Mouse (Mus musculus): ENCODE measurements at regions not wholly inside any gene's neighbourhood (a gene's known extent, or its start where the extent isn't known, plus 50 kb on each side); places are given as distances from the start of the nearest gene placed in this dataset.

DNA sequence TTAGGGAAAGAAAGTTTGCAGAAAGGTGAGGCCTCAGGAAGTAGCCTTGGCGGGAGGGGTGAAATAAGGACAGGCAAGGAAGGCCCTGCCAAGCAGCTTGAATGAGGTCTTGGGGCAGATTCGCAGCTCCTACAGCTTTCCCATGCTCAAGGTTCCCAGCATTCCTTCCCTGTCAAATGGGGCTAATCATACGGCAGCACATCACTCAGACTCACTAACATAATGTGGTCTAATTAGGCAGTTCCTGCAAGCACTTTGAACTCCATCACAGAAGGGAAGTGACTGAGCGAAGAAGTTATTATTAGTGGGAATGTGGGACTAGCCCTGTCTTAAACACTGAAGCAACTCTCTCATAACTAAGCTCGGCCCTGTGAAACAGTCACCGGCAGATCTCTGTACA lies 87.1 kb upstream of the Gm10260 start:
- DNase-seq (ENCODE audit: inconsistent age in 2 of 2, low spot score in 1 of 2), result no peak

GRCm38 (mm10) chr13:97845148-97845547 lies 84.7 kb upstream of the Gm10260 start:
- no peak for DNase-seq (ENCODE audit: inconsistent age in 2 of 2, low spot score in 1 of 2)

DNA sequence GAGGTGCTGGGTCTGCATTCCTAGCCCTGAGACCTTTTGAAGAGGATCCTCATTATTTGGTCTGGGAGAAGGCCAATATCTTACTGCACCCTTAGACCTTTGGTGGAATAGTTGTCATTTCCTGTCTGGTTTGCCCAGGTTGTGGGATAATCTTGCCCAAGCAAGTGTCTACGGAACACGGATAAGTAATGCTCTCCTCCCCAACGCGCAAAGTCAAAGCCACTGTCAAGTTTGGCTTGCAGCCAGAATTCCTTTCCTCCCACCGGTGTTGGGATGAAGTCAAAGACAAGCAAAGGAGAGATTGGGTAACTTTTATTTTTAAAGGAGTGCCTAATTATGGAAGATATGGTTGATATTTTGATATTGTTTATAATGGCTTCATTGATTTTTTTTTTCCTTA lies 82.4 kb upstream of the Gm10260 start:
- DNase-seq (ENCODE audit: inconsistent age in 2 of 2, low spot score in 1 of 2), result no peak

DNA sequence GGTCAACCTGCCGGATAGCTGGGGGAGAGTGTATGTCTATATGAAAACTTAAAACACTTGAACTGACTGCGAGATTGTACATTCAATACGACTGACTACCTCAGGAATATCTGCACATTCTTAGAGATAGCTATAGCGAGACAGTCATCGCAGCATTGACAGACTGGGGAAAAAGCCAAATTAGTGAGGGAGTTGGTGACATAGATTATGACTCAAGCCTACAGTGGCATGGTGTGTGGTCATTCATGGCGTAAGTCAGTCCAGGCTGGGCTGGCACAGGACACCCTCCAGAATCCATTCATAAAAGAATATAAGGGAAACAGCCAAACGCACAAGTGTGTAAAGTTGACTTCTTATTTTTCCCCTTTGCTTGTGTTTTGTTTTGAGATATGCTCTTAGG lies 81.1 kb upstream of the Gm10260 start:
- DNase-seq (ENCODE audit: inconsistent age in 2 of 2, low spot score in 1 of 2), result peak in 1 of 2 experiments; percentile 55

DNA sequence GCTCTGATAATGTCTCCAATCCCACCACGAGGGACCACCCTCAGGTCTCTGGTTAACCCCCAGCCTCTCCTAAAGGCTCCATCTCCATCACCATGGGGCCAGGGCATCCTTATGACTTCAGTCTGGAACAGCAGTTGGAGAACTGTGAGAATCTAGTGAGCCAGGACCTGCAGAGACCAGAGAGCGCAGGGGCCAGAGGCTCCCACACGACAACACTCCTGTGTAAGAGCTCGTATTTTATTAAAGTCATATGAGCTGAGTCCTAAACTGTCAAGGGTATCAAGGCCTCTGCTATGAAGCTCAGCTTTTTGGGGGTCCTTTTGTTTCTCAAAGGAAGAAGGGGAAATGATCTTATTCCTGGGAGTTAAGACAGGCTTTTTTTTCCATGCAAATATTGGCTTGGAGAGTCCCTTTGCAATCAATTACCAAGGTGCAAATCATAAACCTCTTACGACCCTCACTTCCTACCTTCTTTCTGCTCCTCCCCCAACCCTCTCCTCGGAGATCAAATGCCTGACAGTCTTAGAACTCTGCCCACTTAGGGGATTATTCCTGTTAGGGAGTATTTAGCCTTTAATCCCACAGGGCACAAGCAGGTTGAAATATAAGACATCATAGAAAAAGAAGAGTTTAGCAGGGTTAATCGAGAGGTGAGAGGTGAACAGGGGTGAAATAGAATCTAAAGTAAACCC lies 79.3 kb upstream of the Gm10260 start:
- DNase-seq (ENCODE audit: inconsistent age in 2 of 2, low spot score in 1 of 2), result no peak

- DNase-seq (ENCODE audit: inconsistent age in 2 of 2, low spot score in 1 of 2), result peak; percentile 33 to 71
Observed at GRCm38 (mm10) chr13:97837443-97838000, 77.1 kb upstream of the Gm10260 start.

- no peak for DNase-seq (ENCODE audit: inconsistent age in 2 of 2, low spot score in 1 of 2)
Observed at GRCm38 (mm10) chr13:97832448-97832847, 72.0 kb upstream of the Gm10260 start.

DNA sequence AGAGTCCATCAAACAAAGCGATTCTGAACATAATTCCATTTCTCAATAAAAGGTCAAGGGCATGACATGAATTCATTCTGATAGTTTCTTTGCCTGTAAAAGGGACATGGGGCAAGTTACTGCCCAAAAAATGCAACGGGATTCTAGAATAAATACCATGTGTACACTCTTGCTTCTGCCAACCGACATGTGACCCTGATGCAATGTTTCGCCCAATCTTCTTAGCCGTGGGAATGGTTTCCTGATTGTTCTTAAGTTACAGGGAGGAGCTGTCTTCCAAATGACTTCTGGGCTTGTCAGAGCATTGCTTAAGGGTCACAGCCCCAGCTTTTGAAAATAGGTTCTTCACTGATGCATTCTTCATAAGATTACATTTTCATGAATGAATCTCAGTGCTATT lies 71.4 kb upstream of the Gm10260 start:
- DNase-seq (ENCODE audit: inconsistent age in 2 of 2, low spot score in 1 of 2), result no peak

DNA sequence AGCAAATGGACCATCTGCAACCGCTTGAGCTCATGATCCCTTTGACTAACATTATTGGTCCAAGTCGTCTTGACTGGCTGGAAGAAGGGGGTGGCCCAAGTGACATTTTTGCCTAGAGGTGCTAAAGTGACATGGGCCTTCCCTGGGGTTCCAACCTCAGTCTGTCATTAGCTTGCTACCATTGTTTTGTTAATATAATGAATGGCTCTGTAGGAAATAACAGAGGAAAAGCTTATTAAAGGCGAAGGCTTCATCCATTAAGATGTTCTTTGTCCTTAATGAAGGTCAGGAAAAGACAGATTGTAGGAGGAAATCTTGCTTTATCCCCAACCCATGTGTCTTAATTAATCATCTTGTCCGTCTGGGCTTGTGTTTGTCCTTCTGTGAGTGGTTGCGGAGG lies 69.1 kb upstream of the Gm10260 start:
- DNase-seq (ENCODE audit: inconsistent age in 2 of 2, low spot score in 1 of 2), result no peak

- peak in 1 of 2 experiments; percentile 36 for DNase-seq (ENCODE audit: inconsistent age in 2 of 2, low spot score in 1 of 2)
Observed at GRCm38 (mm10) chr13:97825801-97826576, 65.6 kb upstream of the Gm10260 start.

GRCm38 (mm10) chr13:97825361-97825760 lies 64.9 kb upstream of the Gm10260 start:
- DNase-seq (ENCODE audit: inconsistent age in 2 of 2, low spot score in 1 of 2), result peak in 1 of 2 experiments; percentile 48

GRCm38 (mm10) chr13:97824071-97824716 lies 63.8 kb upstream of the Gm10260 start:
- DNase-seq (ENCODE audit: inconsistent age in 2 of 2, low spot score in 1 of 2), result no peak

GRCm38 (mm10) chr13:97821630-97822029 lies 61.2 kb upstream of the Gm10260 start:
- DNase-seq (ENCODE audit: inconsistent age in 2 of 2, low spot score in 1 of 2), result peak in 1 of 2 experiments; percentile 45

- peak; percentile 49 to 78 for DNase-seq (ENCODE audit: inconsistent age in 2 of 2, low spot score in 1 of 2)
Observed at GRCm38 (mm10) chr13:97821011-97821410, 60.6 kb upstream of the Gm10260 start.

DNA sequence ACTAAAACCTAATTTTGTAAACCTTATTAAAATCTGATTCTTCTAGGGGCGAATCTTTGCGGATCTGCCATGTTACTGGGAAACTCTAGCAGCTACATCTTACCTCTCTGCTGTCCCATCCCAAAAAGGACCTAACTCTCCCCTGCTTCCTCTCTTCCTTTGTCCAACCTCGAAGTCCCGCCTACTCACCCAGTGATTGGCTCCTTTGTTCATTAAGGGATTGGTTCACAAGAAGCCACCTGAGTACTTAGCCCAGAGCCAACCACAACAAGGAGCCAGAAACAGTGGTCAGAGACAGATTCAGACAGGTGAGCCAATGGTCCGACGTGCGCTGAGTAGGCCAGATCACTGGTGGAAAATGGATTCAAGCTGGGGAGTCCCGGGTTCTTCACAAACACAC lies 60.0 kb upstream of the Gm10260 start:
- no peak for DNase-seq (ENCODE audit: inconsistent age in 2 of 2, low spot score in 1 of 2)

- DNase-seq (ENCODE audit: inconsistent age in 2 of 2, low spot score in 1 of 2), result peak; percentile 45 to 79
Observed at GRCm38 (mm10) chr13:97819036-97819435, 58.6 kb upstream of the Gm10260 start.

DNA sequence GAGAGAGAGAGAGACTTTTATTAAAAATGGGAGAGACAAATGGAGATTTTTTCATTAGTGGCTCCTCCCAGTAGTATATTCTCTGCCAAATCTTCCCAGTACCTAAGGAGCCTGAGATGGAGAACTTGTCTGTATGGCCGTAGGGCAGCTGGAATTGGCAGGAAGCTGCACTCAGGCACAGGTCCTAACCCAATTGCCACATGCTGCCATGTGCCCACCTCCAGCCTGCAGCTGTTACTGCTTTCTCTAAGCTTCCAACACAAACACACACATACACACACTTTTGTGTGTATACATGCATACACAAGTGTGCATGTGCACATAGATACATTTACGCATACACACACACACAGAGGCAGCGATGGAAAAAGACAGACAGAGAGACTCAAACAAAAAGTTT lies 56.5 kb upstream of the Gm10260 start:
- DNase-seq (ENCODE audit: inconsistent age in 2 of 2, low spot score in 1 of 2), result no peak

Data from adrenal gland, adult (tissue).